In the genomic region with DNA sequence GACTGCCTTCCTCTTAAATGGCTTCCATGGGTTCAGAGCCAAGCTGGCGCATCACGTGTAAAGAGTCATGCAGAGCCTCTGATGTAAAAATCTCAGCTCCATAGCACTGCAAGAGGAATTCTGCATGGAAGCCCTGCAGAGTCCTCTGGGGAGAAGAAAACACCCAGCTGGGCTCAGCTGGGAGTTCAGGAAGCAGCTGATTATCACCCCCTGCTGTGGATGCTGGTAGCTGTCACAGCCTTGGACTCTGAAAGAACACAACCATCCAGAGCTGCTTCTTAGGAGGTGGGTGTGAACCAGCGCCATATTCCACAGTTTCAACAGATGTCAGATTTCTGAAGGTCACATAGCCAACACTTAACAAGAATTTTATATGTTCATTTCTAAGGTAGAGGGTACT, we compare ENCODE assay signal across 18 mouse cellular contexts.
DNase-seq lines count a peak whose midpoint lies in the region; ATAC-seq and TF ChIP-seq lines count a peak whose summit lies in the region.
"Had no signal": no experiment of that assay in that cellular context is flagged by ENCODE, and none has a peak within 500 bp of the region (broad histone marks: within the 10 kb centered on the region; RNA-seq: fewer than 3 reads in every experiment).

No protein-coding gene starts in this region.

- H3K27ac ChIP-seq in forebrain, postnatal 0 days (ENCODE audit: low read depth, low read length): no peak overlapping the region
- no peak overlapping the region for H3K27ac ChIP-seq in forebrain, embryonic 15.5 days (replicated peaks)
- no peak overlapping the region for H3K27ac ChIP-seq in heart, embryonic 11.5 days (ENCODE audit: low read depth, low read length)
- H3K27ac ChIP-seq in kidney, embryonic 16.5 days (ENCODE audit: low read length): no peak overlapping the region
- H3K27ac ChIP-seq: embryonic facial prominence, embryonic 10.5 days; forebrain, embryonic 13.5 days; hindbrain, embryonic 10.5 days; hindbrain, embryonic 14.5 days; intestine, embryonic 15.5 days had no signal

- ATAC-seq in forebrain, postnatal 0 days: peak; percentile 43; the same call in 1 of the 2 replicates
- ATAC-seq in forebrain, embryonic 15.5 days (replicated peaks): no peak
- ATAC-seq in heart, embryonic 11.5 days (replicated peaks; ENCODE audit: insufficient number of reproducible peaks, low FRiP score, low TSS enrichment): no peak
- ATAC-seq in kidney, embryonic 16.5 days (ENCODE audit: low FRiP score, low TSS enrichment): no peak
- ATAC-seq in CD4-positive, CD25-positive, alpha-beta regulatory T cell, adult 4 months: no peak
- ATAC-seq: forebrain, embryonic 13.5 days; intestine, embryonic 15.5 days had no signal

- no peaks in the 10 kb centered on the region for H3K4me1 ChIP-seq in forebrain, postnatal 0 days (ENCODE audit: insufficient read depth)
- H3K4me1 ChIP-seq in forebrain, embryonic 15.5 days: no peaks in the 10 kb centered on the region
- no peaks in the 10 kb centered on the region for H3K4me1 ChIP-seq in heart, embryonic 11.5 days (ENCODE audit: control insufficient read depth, insufficient read depth, low read length)
- no peaks in the 10 kb centered on the region for H3K4me1 ChIP-seq in kidney, embryonic 16.5 days (ENCODE audit: insufficient read depth, low read length)
- H3K4me1 ChIP-seq: embryonic facial prominence, embryonic 10.5 days; intestine, embryonic 15.5 days had no signal

- no peak for TF ChIP-seq CTCF in forebrain, postnatal 0 days (IDR thresholded peaks at IDR 0.05; ENCODE audit: low read depth)

- no peaks in the 10 kb centered on the region for H3K27me3 ChIP-seq in forebrain, postnatal 0 days (ENCODE audit: insufficient read depth, low read length)
- no peaks in the 10 kb centered on the region for H3K27me3 ChIP-seq in forebrain, embryonic 15.5 days
- no peaks in the 10 kb centered on the region; the same call in 1 of the 2 replicates for H3K27me3 ChIP-seq in heart, embryonic 11.5 days (ENCODE audit: control insufficient read depth, insufficient read depth, low read length)
- no peaks in the 10 kb centered on the region for H3K27me3 ChIP-seq in kidney, embryonic 16.5 days (ENCODE audit: insufficient read depth, low read length)
- H3K27me3 ChIP-seq: forebrain, embryonic 13.5 days; intestine, embryonic 15.5 days had no signal

- no peaks in the 10 kb centered on the region for H3K36me3 ChIP-seq in forebrain, postnatal 0 days (ENCODE audit: insufficient read depth)
- no peaks in the 10 kb centered on the region for H3K36me3 ChIP-seq in forebrain, embryonic 15.5 days
- no peaks in the 10 kb centered on the region for H3K36me3 ChIP-seq in heart, embryonic 11.5 days (ENCODE audit: control insufficient read depth, insufficient read depth, low read length)
- no peaks in the 10 kb centered on the region for H3K36me3 ChIP-seq in kidney, embryonic 16.5 days (ENCODE audit: insufficient read depth, low read length)
- H3K36me3 ChIP-seq: embryonic facial prominence, embryonic 10.5 days; hindbrain, embryonic 10.5 days; intestine, embryonic 15.5 days had no signal

- WGBS in forebrain, postnatal 0 days: 69% methylated on average over 3 of the region's 3 CpGs
- WGBS in forebrain, embryonic 15.5 days: 66% methylated on average over 3 of the region's 3 CpGs
- WGBS in heart, embryonic 11.5 days (ENCODE audit: insufficient replicate concordance): 51% methylated on average over 3 of the region's 3 CpGs
- WGBS in kidney, embryonic 16.5 days: 80% methylated on average over 3 of the region's 3 CpGs

- DNase-seq in forebrain, postnatal 0 days: peak; percentile 4
- peak; percentile 22 to 35 for DNase-seq in heart, postnatal 10 days
- peak; percentile 2 to 12 for DNase-seq in kidney, postnatal 4 days
- peak; percentile 14 for DNase-seq in R1 (ENCODE audit: low read depth, low spot score)
- DNase-seq: adrenal gland, adult 2 months; adrenal gland, postnatal 25 days; B cell, adult 2 months; cerebellum, adult 2 months; gastrocnemius, postnatal 14 days had no signal

- no peak overlapping the region for H3K4me2 ChIP-seq in forebrain, postnatal 0 days (ENCODE audit: low read depth)
- no peak overlapping the region for H3K4me2 ChIP-seq in forebrain, embryonic 15.5 days (replicated peaks)
- no peak overlapping the region for H3K4me2 ChIP-seq in heart, embryonic 11.5 days
- no peak overlapping the region for H3K4me2 ChIP-seq in kidney, embryonic 16.5 days (replicated peaks; ENCODE audit: low read depth, low read length)
- H3K4me2 ChIP-seq: forebrain, embryonic 13.5 days; hindbrain, embryonic 14.5 days; intestine, embryonic 15.5 days had no signal

- H3K9me3 ChIP-seq in forebrain, postnatal 0 days (ENCODE audit: low read length): no peaks in the 10 kb centered on the region
- H3K9me3 ChIP-seq in forebrain, embryonic 15.5 days: no peaks in the 10 kb centered on the region
- H3K9me3 ChIP-seq in heart, embryonic 11.5 days (replicated peaks; ENCODE audit: control insufficient read depth, low read length): no peaks in the 10 kb centered on the region
- H3K9me3 ChIP-seq in kidney, embryonic 16.5 days (ENCODE audit: low read length): no peaks in the 10 kb centered on the region
- H3K9me3 ChIP-seq: embryonic facial prominence, embryonic 10.5 days; forebrain, embryonic 13.5 days; hindbrain, embryonic 10.5 days; intestine, embryonic 15.5 days had no signal

- no peak overlapping the region for H3K9ac ChIP-seq in forebrain, postnatal 0 days
- H3K9ac ChIP-seq in forebrain, embryonic 15.5 days (replicated peaks): no peak overlapping the region
- no peak overlapping the region for H3K9ac ChIP-seq in heart, embryonic 11.5 days (ENCODE audit: low read depth, low read length)
- no peak overlapping the region for H3K9ac ChIP-seq in kidney, embryonic 16.5 days (replicated peaks; ENCODE audit: low read length)
- H3K9ac ChIP-seq: forebrain, embryonic 13.5 days; hindbrain, embryonic 14.5 days; intestine, embryonic 15.5 days had no signal

- no peak overlapping the region for H3K4me3 ChIP-seq in forebrain, postnatal 0 days (ENCODE audit: low read depth, low read length)
- no peak overlapping the region for H3K4me3 ChIP-seq in forebrain, embryonic 15.5 days
- no peak overlapping the region for H3K4me3 ChIP-seq in heart, embryonic 11.5 days (ENCODE audit: low read depth, low read length)
- no peak overlapping the region for H3K4me3 ChIP-seq in kidney, embryonic 16.5 days (ENCODE audit: low read length)
- H3K4me3 ChIP-seq: embryonic facial prominence, embryonic 10.5 days; forebrain, embryonic 13.5 days; hindbrain, embryonic 10.5 days; intestine, embryonic 15.5 days had no signal

- intact Hi-C loops in heart, postnatal 10 days (cut with DNase I): loop anchor here (10.0 kb wide), 1 partner anchor 641 kb away; no protein-coding TSS in a partner anchor
